Mouse (Mus musculus): ENCODE data around the gene Gm10518. TPM values are rescaled to one million over a fixed set of nuclear protein-coding genes. Genes with fewer than 3 reads are reported as not detected.

Gm10518 gene
- total and polyA plus RNA-seq, 3 experiments: 0.40 to 8.0 TPM; not detected in 1

- Histone ChIP-seq H3K27me3 (replicated peaks) (no peaks in the 10 kb centered on the region), H3K4me3 (replicated peaks in 1 of 3; ENCODE audit: low read depth in 2 of 3, low read length in 2 of 3, poor library complexity in 1 of 3) (no peak overlapping the region)
Measured at GRCm38 (mm10) chr1:179832710-179833240, 29.6 kb downstream of the Gm10518 start.

GRCm38 (mm10) chr1:179833596-179833995 is 30.4 kb downstream of the Gm10518 start:
- Histone ChIP-seq H3K4me3 (replicated peaks in 1 of 3; ENCODE audit: low read depth in 2 of 3, low read length in 2 of 3, poor library complexity in 1 of 3) (no peak overlapping the region), H3K27ac (ENCODE audit: insufficient read depth, low read depth) (no peak overlapping the region), H3K27me3 (replicated peaks) (no peaks in the 10 kb centered on the region), H3K79me2 (replicated peaks; ENCODE audit: control insufficient read depth, extremely low read depth, insufficient read depth, poor library complexity, severe bottlenecking) (no peaks in the 10 kb centered on the region), H3K4me2 (ENCODE audit: insufficient read depth, low read depth, poor library complexity, severe bottlenecking) (no peak overlapping the region), H3K9ac (ENCODE audit: insufficient read depth, low read depth) (no peak overlapping the region), H3K4me1 (ENCODE audit: control insufficient read depth in 1 of 2, insufficient read depth in 2 of 2) (peaks cover 12 to 21% of the 10 kb centered on the region in 2 experiments), H3K9me3 (replicated peaks; ENCODE audit: low read length) (peaks cover 10% of the 10 kb centered on the region), H3K36me3 (replicated peaks in 1 of 2; ENCODE audit: control insufficient read depth in 1 of 2, insufficient read depth in 1 of 2, low read length in 1 of 2) (peaks cover 0 to 23% of the 10 kb centered on the region in 2 experiments)
- TF ChIP-seq HCFC1 (IDR thresholded peaks at IDR 0.05; ENCODE audit: low read depth, low read length) (no peak), POLR2A (IDR thresholded peaks at IDR 0.05; ENCODE audit: low read depth, low read length) (no peak), E2F4 (IDR thresholded peaks at IDR 0.05; ENCODE audit: insufficient replicate concordance, low read depth, low read length) (no peak), MEF2A (IDR thresholded peaks at IDR 0.05; ENCODE audit: borderline replicate concordance, low read depth, low read length) (no peak), ELF1 (IDR thresholded peaks at IDR 0.05; ENCODE audit: low read depth, low read length) (no peak), ZNF384 (IDR thresholded peaks at IDR 0.05; ENCODE audit: low read depth, low read length) (no peak), PAX5 (IDR thresholded peaks at IDR 0.05; ENCODE audit: low read length) (no peak), KAT2A (IDR thresholded peaks at IDR 0.05; ENCODE audit: insufficient replicate concordance, low read length) (no peak)
- in situ Hi-C loops (cut with MboI; ENCODE audit: low pct_ligation_motif_present, low pct_unique_long_range_greater_than_20kb, low sequenced_read_pairs) (loop anchor here (25.0 kb wide), 1 partner anchor 196 kb away; no protein-coding TSS in a partner anchor), dilution Hi-C loops (cut with MboI; ENCODE audit: extremely low pct_ligation_motif_present, extremely low pct_unique_long_range_greater_than_20kb, low sequenced_read_pairs) (no loop called here)
- DNase-seq (ENCODE audit: extremely low read depth): no peak

More at GRCm38 (mm10) chr1:179832710-179833240, 29.6 kb downstream of the Gm10518 start:
- H3K9me3 ChIP-seq (replicated peaks; ENCODE audit: low read length): peaks cover 10% of the 10 kb centered on the region
- peaks cover 0 to 29% of the 10 kb centered on the region in 2 experiments for H3K36me3 ChIP-seq (replicated peaks in 1 of 2; ENCODE audit: control insufficient read depth in 1 of 2, insufficient read depth in 1 of 2, low read length in 1 of 2)
- no peaks in the 10 kb centered on the region for H3K79me2 ChIP-seq (replicated peaks; ENCODE audit: control insufficient read depth, extremely low read depth, insufficient read depth, poor library complexity, severe bottlenecking)
- no peak overlapping the region for H3K27ac ChIP-seq (ENCODE audit: insufficient read depth, low read depth)
- dilution Hi-C loops (cut with MboI; ENCODE audit: extremely low pct_ligation_motif_present, extremely low pct_unique_long_range_greater_than_20kb, low sequenced_read_pairs): no loop called here
- DNase-seq (ENCODE audit: extremely low read depth): no peak
- H3K4me1 ChIP-seq (ENCODE audit: control insufficient read depth in 1 of 2, insufficient read depth in 2 of 2): peaks cover 13 to 23% of the 10 kb centered on the region in 2 experiments
- TF ChIP-seq SIN3A (IDR thresholded peaks at IDR 0.05; ENCODE audit: low read length) (no peak), RCOR1 (conservative IDR thresholded peaks at IDR 0.05; ENCODE audit: low read depth, low read length) (no peak), MEF2A (IDR thresholded peaks at IDR 0.05; ENCODE audit: borderline replicate concordance, low read depth, low read length) (no peak), CHD2 (IDR thresholded peaks at IDR 0.05; ENCODE audit: low read length) (no peak), GABPA (IDR thresholded peaks at IDR 0.05; ENCODE audit: insufficient replicate concordance, low read depth, low read length) (no peak), ZC3H11A (IDR thresholded peaks at IDR 0.05; ENCODE audit: low read depth, low read length) (no peak), ZNF384 (IDR thresholded peaks at IDR 0.05; ENCODE audit: low read depth, low read length) (no peak), MXI1 (IDR thresholded peaks at IDR 0.05; ENCODE audit: low read depth, low read length) (no peak), BHLHE40 (IDR thresholded peaks at IDR 0.05; ENCODE audit: low read depth, low read length) (no peak), CTCF (conservative IDR thresholded peaks at IDR 0.05 in 1 of 2, IDR thresholded peaks at IDR 0.05 in 1 of 2; ENCODE audit: low read depth in 2 of 2, low read length in 2 of 2) (no peak), UBTF (IDR thresholded peaks at IDR 0.05; ENCODE audit: low read depth, low read length) (no peak), E2F4 (IDR thresholded peaks at IDR 0.05; ENCODE audit: insufficient replicate concordance, low read depth, low read length) (no peak), POLR2AphosphoS2 (IDR thresholded peaks at IDR 0.05; ENCODE audit: low read depth, low read length) (no peak), POLR2A (IDR thresholded peaks at IDR 0.05; ENCODE audit: low read depth, low read length) (no peak)
- in situ Hi-C loops (cut with MboI; ENCODE audit: low pct_ligation_motif_present, low pct_unique_long_range_greater_than_20kb, low sequenced_read_pairs): loop anchor here (25.0 kb wide), 1 partner anchor 195 kb away; no protein-coding TSS in a partner anchor
- no peak overlapping the region for H3K9ac ChIP-seq (ENCODE audit: insufficient read depth, low read depth)
- H3K4me2 ChIP-seq (ENCODE audit: insufficient read depth, low read depth, poor library complexity, severe bottlenecking): no peak overlapping the region

Measured in CH12.LX (cell line).